Mouse (Mus musculus): ENCODE results near the gene Tenm4. TPM values are rescaled to one million over a fixed set of nuclear protein-coding genes. Genes with fewer than 3 reads are reported as not detected.
A peak's percentile ranks its signal among the peaks of the same experiment; 100 is the strongest.

The Tenm4 gene
- 49.7 and 52.4 TPM in 2 replicates for polyA plus RNA-seq (2015; fragmentation: Nextera tagmentation; extraction: Ambion mirVana)

DNA sequence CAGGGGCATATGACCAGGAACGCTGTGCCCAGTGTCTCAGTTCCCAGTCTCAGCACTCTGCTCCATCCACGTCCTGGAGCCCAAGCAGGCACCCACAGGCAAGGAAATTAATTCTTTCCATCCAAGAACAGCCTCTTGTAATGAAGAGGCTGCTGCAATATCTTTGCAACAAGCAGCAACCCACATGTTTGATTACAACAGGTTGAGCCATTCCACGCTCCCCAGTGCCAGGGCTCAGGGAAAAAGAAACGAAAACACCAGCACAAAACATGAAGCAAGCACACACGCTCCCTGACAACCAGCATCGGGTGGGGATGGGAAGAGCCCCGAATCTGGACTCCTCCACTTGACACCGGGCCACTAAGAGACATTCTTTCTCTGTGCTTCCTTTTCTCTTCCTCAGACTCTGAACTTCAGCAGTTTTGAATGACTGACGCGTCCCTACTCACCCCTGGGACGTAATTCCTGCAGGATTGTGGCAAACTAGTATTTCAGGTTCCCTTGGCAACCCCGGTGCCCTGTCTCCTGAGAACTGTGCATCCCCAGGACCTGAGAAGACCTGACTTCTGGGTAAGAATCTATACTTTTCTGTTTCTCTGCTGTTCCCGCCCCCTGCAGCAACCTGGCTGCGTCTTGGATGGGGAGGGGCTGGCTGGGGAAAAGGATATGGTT lies at the start of gene Tenm4:
Tenm4 (plus strand) TSS at position 323 of the 672 bp plus-strand sequence.
- no peak within 1 kb of the TSS for H3K27ac ChIP-seq (replicated peaks)
- 42% methylated on average over 14 of the region's 14 CpGs for WGBS
- no peaks in the 10 kb centered on the region for H3K27me3 ChIP-seq (replicated peaks)
- H3K4me1 ChIP-seq: peaks cover 22% of the 10 kb centered on the region
- no peak for ATAC-seq (ENCODE audit: low FRiP score)
- no peak within 1 kb of the TSS for H3K4me3 ChIP-seq (replicated peaks)
- H3K9me3 ChIP-seq (replicated peaks): no peaks in the 10 kb centered on the region
- H3K36me3 ChIP-seq: no peaks in the 10 kb centered on the region
- peak within 1 kb of the TSS; percentile 5; the same call in 1 of the 2 replicates for H3K4me2 ChIP-seq
- H3K9ac ChIP-seq (replicated peaks): no peak within 1 kb of the TSS

DNA sequence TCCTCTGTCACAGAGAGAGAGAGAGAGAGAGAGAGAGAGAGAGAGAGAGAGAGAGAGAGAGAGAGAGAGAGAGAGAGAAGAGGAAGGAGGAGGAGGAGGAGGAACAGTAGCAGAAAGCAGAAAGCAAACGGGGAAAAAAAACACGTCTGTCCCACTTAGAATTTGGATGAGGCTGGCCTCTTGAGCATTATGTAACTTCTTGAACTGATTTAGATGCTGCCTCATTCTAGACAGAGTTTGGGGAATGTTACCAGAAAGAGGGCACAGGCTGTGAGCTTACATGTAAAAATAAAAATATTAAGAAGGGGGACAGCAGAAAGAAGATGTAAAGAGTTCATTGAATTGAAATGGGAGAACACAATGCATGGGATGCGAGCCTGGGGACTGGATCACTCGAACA lies 40.3 kb upstream of the Tenm4 start:
- no peak overlapping the region for H3K9ac ChIP-seq (replicated peaks)
- no peak for ATAC-seq (ENCODE audit: low FRiP score)
- no peaks in the 10 kb centered on the region for H3K36me3 ChIP-seq
- 39% methylated on average over 4 of the region's 4 CpGs for WGBS
- H3K4me2 ChIP-seq: no peak overlapping the region
- H3K4me1 ChIP-seq: no peaks in the 10 kb centered on the region
- no peak overlapping the region for H3K27ac ChIP-seq (replicated peaks)
- no peaks in the 10 kb centered on the region for H3K9me3 ChIP-seq (replicated peaks)
- no peaks in the 10 kb centered on the region for H3K27me3 ChIP-seq (replicated peaks)
- H3K4me3 ChIP-seq (replicated peaks): no peak overlapping the region

DNA sequence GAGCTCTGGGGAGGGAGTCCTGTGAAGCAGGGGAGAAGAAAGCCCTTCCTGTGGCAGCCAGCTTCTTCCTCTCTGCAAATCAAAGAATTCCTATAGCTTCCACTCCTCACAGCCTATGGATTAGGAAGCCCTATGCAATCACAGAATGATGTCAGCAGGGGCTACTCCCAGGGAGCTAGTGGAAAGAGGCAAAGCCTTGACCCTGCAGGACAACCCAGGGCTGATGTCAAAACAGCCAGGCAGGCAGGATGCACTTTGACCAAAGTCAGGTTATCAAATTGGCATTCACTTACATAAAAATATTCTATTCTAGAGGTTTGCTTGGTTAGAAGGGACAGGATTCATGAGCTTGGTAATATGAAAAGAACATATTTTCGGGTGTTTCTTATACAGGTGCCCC lies 39.9 kb upstream of the Tenm4 start:
- H3K4me1 ChIP-seq: no peaks in the 10 kb centered on the region
- H3K27me3 ChIP-seq (replicated peaks): no peaks in the 10 kb centered on the region
- no peaks in the 10 kb centered on the region for H3K9me3 ChIP-seq (replicated peaks)
- no peak overlapping the region for H3K4me2 ChIP-seq
- no peaks in the 10 kb centered on the region for H3K36me3 ChIP-seq
- no peak for ATAC-seq (ENCODE audit: low FRiP score)
- WGBS: 87% methylated on average over 1 of the region's 1 CpGs
- no peak overlapping the region for H3K4me3 ChIP-seq (replicated peaks)
- H3K9ac ChIP-seq (replicated peaks): no peak overlapping the region
- no peak overlapping the region for H3K27ac ChIP-seq (replicated peaks)

DNA sequence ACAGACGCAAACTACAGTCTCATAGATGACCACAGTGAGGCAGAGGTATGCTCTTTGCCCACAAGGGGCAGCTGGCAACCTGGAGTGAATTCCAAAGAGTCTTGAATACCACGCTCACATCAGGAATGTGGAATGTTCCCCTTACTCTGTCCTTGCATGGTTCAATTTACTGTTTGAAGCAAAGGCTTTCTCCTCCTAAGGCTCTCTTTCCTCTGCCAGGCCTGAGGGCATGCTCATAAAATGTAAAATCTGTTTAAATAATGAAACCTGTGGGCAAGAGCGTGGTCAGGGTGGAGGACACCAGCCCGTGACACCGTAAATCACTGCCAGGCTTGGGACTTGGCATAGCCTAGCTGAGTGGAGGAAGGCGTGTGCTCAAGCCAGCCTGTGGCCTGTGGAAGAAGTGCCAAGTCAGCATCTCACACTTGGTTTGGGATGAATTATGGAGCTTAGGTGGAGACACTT lies 34.5 kb upstream of the Tenm4 start:
- no peaks in the 10 kb centered on the region for H3K27me3 ChIP-seq (replicated peaks)
- H3K4me3 ChIP-seq (replicated peaks): no peak overlapping the region
- H3K9ac ChIP-seq (replicated peaks): no peak overlapping the region
- WGBS: 79% methylated on average over 6 of the region's 6 CpGs
- no peaks in the 10 kb centered on the region for H3K4me1 ChIP-seq
- 0 out of 2 replicates have a peak, but pooled peaks have one; percentile 41 for ATAC-seq (ENCODE audit: low FRiP score)
- H3K4me2 ChIP-seq: no peak overlapping the region
- H3K27ac ChIP-seq (replicated peaks): no peak overlapping the region
- no peaks in the 10 kb centered on the region for H3K9me3 ChIP-seq (replicated peaks)
- no peaks in the 10 kb centered on the region for H3K36me3 ChIP-seq

DNA sequence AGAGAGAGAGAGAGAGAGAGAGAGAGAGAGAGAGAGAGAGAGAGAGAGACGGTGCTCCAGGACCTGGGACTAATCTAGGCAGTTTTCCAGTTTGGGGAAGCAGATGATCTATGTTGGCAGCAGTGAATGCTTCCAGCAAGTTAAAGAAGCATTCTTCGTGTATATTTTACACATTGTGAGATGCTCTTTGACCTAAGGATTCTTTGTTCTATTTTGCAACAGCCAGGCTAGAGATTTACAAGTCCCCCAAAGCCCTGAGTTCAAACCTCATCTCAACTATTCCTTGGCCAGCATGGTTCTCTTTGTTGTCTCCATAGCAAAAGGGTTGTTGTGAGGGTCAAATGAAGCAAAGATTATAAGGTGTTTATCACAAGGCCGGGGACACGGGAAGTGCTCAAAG lies 29.2 kb upstream of the Tenm4 start:
- Histone ChIP-seq H3K27me3 (replicated peaks) (no peaks in the 10 kb centered on the region), H3K9ac (replicated peaks) (no peak overlapping the region), H3K4me3 (replicated peaks) (no peak overlapping the region), H3K27ac (replicated peaks) (no peak overlapping the region), H3K4me2 (no peak overlapping the region), H3K36me3 (no peaks in the 10 kb centered on the region), H3K4me1 (no peaks in the 10 kb centered on the region), H3K9me3 (replicated peaks) (peaks cover 3% of the 10 kb centered on the region; the same call in 1 of the 2 replicates)
- 61% methylated on average over 4 of the region's 4 CpGs for WGBS
- no peak for ATAC-seq (ENCODE audit: low FRiP score)

DNA sequence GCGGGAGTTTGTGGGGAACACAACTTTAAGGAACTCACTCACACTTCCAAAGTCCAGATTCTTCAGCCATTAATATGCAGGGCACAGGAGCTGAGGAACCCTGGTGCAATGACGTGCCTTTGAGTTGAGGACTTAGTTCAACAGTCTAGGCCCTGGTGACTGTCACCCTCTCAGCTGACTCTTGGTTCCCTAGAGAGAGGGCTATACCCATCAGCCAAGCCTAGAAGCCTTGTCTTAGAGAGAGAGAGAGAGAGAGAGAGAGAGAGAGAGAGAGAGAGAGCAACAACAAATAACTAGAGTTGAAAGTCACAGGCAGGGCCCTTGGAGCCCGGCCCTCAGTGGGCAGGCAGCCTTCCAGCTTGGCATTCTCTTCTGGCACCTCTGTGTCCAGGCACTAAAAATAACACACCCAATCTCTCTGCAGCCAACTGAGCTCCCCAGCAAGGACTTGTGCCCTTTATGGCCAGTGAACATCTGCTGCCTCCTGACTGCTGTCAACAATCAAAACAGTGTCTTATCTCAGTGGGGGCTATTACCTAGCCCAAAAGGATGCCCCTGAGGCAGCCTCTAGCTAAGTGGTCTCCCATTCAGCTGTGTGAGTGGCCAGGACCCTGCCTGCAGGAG lies 28.0 kb upstream of the Tenm4 start:
- H3K27ac ChIP-seq (replicated peaks): no peak overlapping the region
- H3K4me3 ChIP-seq (replicated peaks): no peak overlapping the region
- no peak; the same call in 1 of the 2 replicates for ATAC-seq (ENCODE audit: low FRiP score)
- H3K36me3 ChIP-seq: no peaks in the 10 kb centered on the region
- H3K27me3 ChIP-seq (replicated peaks): no peaks in the 10 kb centered on the region
- WGBS: 74% methylated on average over 3 of the region's 3 CpGs
- H3K9me3 ChIP-seq (replicated peaks): peaks cover 3% of the 10 kb centered on the region; the same call in 1 of the 2 replicates
- H3K4me1 ChIP-seq: no peaks in the 10 kb centered on the region; the same call in 1 of the 2 replicates
- no peak overlapping the region for H3K4me2 ChIP-seq
- H3K9ac ChIP-seq (replicated peaks): no peak overlapping the region

DNA sequence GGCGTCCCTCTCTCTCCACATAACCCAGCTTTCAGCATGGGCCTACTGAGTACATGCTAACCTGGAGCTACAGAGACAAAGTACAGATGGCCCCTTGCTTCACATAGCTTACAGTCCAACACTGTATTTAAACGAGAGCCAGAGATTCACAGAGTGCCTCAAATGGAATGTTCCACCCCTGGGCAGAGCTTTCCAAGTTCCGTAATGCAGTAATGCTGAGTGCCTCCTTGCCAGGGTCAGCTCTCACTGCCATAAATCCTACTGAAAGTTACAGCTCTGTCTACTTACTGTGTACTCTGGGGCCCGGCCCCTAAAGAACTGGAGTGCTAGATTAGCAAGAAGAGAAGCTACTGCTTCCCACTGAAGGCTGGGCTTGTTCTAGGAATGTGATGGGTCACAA lies 23.6 kb upstream of the Tenm4 start:
- no peak overlapping the region for H3K27ac ChIP-seq (replicated peaks)
- H3K4me2 ChIP-seq: no peak overlapping the region
- H3K4me3 ChIP-seq (replicated peaks): no peak overlapping the region
- H3K9ac ChIP-seq (replicated peaks): no peak overlapping the region
- H3K9me3 ChIP-seq (replicated peaks): peaks cover 3% of the 10 kb centered on the region; the same call in 1 of the 2 replicates
- no peak for ATAC-seq (ENCODE audit: low FRiP score)
- no peaks in the 10 kb centered on the region for H3K36me3 ChIP-seq
- 73% methylated on average over 4 of the region's 4 CpGs for WGBS
- peaks cover 5% of the 10 kb centered on the region for H3K4me1 ChIP-seq
- no peaks in the 10 kb centered on the region for H3K27me3 ChIP-seq (replicated peaks)

DNA sequence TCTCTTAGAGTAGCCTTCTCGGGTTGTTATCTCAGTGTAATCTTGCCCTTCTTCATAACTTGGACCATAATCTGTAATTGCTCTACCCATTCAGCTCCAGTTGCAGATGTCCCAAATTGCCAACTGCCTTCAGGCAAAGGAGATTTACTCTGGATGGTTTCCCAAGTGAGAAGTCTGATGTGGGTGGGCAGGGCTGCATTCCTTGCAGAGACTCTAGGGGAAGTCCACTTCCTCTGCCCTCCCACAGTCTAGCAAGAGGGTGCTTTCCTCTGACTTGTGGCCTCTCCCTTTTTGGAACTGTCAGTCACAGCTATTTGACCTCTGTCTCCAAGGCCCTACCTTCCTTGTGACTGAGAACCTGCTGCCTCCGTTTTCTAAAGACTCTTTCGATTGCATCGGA lies 22.9 kb upstream of the Tenm4 start:
- peaks cover 12% of the 10 kb centered on the region for H3K4me1 ChIP-seq
- peaks cover 3% of the 10 kb centered on the region; the same call in 1 of the 2 replicates for H3K9me3 ChIP-seq (replicated peaks)
- H3K27me3 ChIP-seq (replicated peaks): no peaks in the 10 kb centered on the region
- WGBS: 88% methylated on average over 4 of the region's 4 CpGs
- H3K36me3 ChIP-seq: no peaks in the 10 kb centered on the region
- no peak overlapping the region for H3K4me2 ChIP-seq
- no peak overlapping the region for H3K27ac ChIP-seq (replicated peaks)
- H3K4me3 ChIP-seq (replicated peaks): no peak overlapping the region
- no peak overlapping the region for H3K9ac ChIP-seq (replicated peaks)
- ATAC-seq (ENCODE audit: low FRiP score): no peak

DNA sequence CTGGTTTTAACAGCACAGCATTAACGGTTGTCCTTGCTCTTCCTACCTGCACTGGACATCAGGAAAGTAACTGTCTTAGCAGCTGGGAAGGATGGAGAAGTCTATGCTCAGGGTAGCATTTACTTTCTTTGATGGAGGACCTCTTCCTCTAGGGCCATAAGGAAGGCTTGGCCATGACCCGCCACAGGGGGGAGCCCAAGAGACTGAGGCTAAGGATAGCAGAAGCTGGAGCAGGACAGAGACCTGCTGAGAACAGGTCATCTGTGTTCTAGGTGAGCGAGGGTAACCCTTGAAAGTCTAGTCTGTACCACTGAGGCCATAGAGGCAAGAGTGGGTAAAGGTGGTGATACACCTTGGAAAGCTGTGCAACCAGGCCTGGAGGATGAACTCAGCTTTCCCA lies 19.8 kb upstream of the Tenm4 start:
- H3K27ac ChIP-seq (replicated peaks): no peak overlapping the region
- H3K9me3 ChIP-seq (replicated peaks): peaks cover 3% of the 10 kb centered on the region; the same call in 1 of the 2 replicates
- no peak overlapping the region for H3K4me2 ChIP-seq
- ATAC-seq (ENCODE audit: low FRiP score): no peak
- H3K36me3 ChIP-seq: no peaks in the 10 kb centered on the region
- H3K27me3 ChIP-seq (replicated peaks): no peaks in the 10 kb centered on the region
- WGBS: 59% methylated on average over 3 of the region's 3 CpGs
- no peak overlapping the region for H3K9ac ChIP-seq (replicated peaks)
- H3K4me3 ChIP-seq (replicated peaks): no peak overlapping the region
- H3K4me1 ChIP-seq: peaks cover 12% of the 10 kb centered on the region

DNA sequence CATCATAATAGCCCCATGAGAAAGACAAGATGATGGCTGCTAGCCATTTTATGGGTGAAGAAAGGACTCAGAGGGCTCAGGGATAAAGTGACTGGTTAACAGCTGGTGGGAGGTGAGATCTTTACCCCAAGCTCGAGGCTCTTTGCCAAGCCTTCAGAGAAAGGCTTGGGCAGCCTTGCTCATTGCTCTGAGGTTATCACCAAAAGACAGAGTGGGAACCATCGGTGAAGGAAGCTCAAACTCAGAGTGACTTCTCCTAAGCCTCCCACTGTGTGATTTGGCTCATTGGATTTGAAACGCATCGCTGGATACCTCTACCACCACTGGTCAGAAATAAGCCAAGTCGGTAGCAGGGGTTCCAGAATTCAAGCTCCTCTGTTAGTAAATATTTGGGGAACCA lies 19.1 kb upstream of the Tenm4 start:
- no peak for ATAC-seq (ENCODE audit: low FRiP score)
- Histone ChIP-seq H3K4me2 (no peak overlapping the region; the same call in 1 of the 2 replicates), H3K4me1 (peaks cover 12% of the 10 kb centered on the region)

DNA sequence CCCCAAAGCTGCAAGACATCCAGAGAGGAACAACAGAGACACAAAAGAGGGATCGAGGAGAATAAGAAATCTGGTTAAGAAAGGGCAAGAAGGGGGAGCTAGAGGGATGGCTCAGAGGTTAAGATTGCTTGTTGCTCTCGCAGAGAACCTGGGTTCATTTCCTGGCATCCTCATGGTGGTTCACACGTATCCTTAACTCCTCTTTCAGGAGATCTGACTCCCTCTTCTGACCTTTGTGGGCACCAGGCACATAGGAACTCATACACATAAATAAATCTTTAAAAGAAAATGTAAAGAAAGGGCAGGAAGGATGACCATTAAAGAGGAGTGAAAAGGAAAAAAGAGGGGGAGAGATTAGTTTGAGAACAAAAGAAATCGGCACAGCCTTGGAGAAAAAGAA lies 18.6 kb upstream of the Tenm4 start:
- Histone ChIP-seq H3K9me3 (replicated peaks) (no peaks in the 10 kb centered on the region), H3K4me2 (peak overlapping the region; percentile 58), H3K4me3 (replicated peaks) (peak overlapping the region; percentile 39), H3K4me1 (peaks cover 12% of the 10 kb centered on the region), H3K27me3 (replicated peaks) (no peaks in the 10 kb centered on the region), H3K27ac (replicated peaks) (no peak overlapping the region), H3K36me3 (no peaks in the 10 kb centered on the region), H3K9ac (replicated peaks) (no peak overlapping the region)
- 10% methylated on average over 4 of the region's 4 CpGs for WGBS
- no peak for ATAC-seq (ENCODE audit: low FRiP score)

More for the DNA sequence above, 19.1 kb upstream of the Tenm4 start:
- Histone ChIP-seq H3K36me3 (no peaks in the 10 kb centered on the region), H3K4me3 (replicated peaks) (no peak overlapping the region), H3K27ac (replicated peaks) (no peak overlapping the region), H3K9ac (replicated peaks) (no peak overlapping the region), H3K27me3 (replicated peaks) (no peaks in the 10 kb centered on the region), H3K9me3 (replicated peaks) (no peaks in the 10 kb centered on the region)
- WGBS: 30% methylated on average over 5 of the region's 5 CpGs

DNA sequence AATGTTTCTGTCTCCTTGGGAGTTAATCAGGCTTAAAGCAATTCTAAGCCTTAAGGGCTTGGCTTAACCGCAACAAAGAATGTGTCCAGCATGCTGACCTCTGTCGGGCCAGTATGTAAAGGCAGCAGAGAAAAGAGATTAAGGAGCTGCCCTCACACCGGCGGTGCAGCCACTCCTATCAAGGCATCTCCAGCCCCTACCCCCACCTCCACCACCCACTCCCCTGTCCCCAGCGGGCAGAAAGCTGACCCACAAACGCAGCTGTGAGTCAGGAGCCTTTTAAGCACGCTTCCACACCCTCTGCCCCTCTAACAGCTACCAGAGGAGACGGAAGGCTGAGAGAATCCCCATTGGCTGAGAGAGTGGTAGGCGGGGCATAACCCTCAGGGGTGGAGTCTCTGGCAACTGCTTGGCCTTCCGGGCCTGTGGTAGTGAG lies 18.1 kb upstream of the Tenm4 start:
- no peaks in the 10 kb centered on the region for H3K9me3 ChIP-seq (replicated peaks)
- peak overlapping the region; percentile 58 for H3K4me2 ChIP-seq
- peak; percentile 93 for ATAC-seq (ENCODE audit: low FRiP score)
- H3K27me3 ChIP-seq (replicated peaks): no peaks in the 10 kb centered on the region
- H3K4me1 ChIP-seq: peaks cover 12% of the 10 kb centered on the region
- 0 out of 2 replicates have a peak overlapping the region, but pooled peaks have one; percentile 8 for H3K9ac ChIP-seq (replicated peaks)
- H3K4me3 ChIP-seq (replicated peaks): peak overlapping the region; percentile 39
- WGBS: 1% methylated on average over 10 of the region's 10 CpGs
- H3K36me3 ChIP-seq: no peaks in the 10 kb centered on the region
- H3K27ac ChIP-seq (replicated peaks): peak overlapping the region; percentile 29; the same call in 1 of the 2 replicates

Measured in neural tube, embryonic 15.5 days (tissue).